Comparison of ENCODE assay signal across 8 mouse cellular contexts in the genomic region with DNA sequence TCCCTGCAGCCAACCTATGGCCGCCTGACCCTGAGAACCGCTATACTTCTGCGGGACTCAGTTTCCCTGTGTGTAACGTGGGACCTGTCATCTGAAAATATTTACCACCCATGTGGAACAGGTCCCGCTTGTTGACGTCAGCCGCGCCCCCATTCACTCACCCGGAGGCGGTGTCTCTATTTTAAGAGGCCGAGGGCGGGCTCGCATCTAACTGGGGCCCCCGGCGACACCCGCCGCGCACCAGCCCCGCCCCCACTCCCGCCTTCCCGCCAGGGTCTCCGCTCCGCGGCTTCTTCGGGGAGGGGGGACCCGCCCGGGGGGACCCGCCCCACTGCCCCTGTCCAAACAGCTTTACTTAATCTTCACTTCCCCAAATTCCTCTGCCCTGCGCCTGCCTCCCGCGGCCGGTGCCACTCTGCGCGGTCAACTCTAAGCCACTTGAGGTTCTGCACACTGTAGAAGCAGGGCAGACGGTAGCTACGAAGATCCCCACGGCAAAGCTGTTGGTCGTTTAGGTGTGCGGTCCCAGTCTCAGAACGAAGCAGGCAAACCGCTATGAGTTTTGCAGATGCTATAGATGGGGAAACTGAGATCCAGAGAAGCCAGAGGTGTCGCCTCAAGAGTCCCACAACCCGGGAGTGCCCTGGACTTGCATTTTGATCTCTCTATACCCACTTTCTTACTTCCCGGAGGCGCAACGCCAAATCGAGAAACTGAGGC. TPM values are rescaled to one million over a fixed set of nuclear protein-coding genes. Genes with fewer than 3 reads are reported as not detected.
A peak's percentile ranks its signal among the peaks of the same experiment; 100 is the strongest.
DNase-seq lines count a peak whose midpoint lies in the region; ATAC-seq and TF ChIP-seq lines count a peak whose summit lies in the region.

No protein-coding gene starts in this region.

- peak; percentile 46 for DNase-seq in ovary, postnatal 36 days (ENCODE audit: low spot score)
- DNase-seq in ovary, adult 18-20 months (ENCODE audit: low spot score) = no peak
- peak; percentile 69 to 92 for DNase-seq in left cerebral cortex, postnatal 25 days (ENCODE audit: low spot score in 2 of 2)
- no peak for DNase-seq in cerebellum, adult 11-12 months

- intact Hi-C loops in left cerebral cortex, postnatal 25 days (cut with DNase I) = loop anchor here (2.0 kb wide), 1 partner anchor 35 kb away; the partner anchor contains the start of gene Arrdc2

- TF ChIP-seq POLR2A in small intestine, adult 2 months (IDR thresholded peaks at IDR 0.05; ENCODE audit: low read depth, low read length) = no peak

- H3K4me2 ChIP-seq in embryonic facial prominence, embryonic 15.5 days (replicated peaks) = peak overlapping the region; percentile 92

- no peaks in the 10 kb centered on the region for H3K9me3 ChIP-seq in embryonic facial prominence, embryonic 15.5 days (replicated peaks)

- H3K4me1 ChIP-seq in embryonic facial prominence, embryonic 15.5 days = peaks cover 17% of the 10 kb centered on the region
- H3K4me1 ChIP-seq in small intestine, adult 2 months (ENCODE audit: control insufficient read depth, insufficient read depth, insufficient read length, low read length) = peaks cover 17% of the 10 kb centered on the region

- peaks cover 41% of the 10 kb centered on the region for H3K27me3 ChIP-seq in embryonic facial prominence, embryonic 15.5 days
- peaks cover 12% of the 10 kb centered on the region for H3K27me3 ChIP-seq in small intestine, adult 2 months (ENCODE audit: control insufficient read depth, insufficient read depth, low read length)

- H3K4me3 ChIP-seq in embryonic facial prominence, embryonic 15.5 days (replicated peaks) = peak overlapping the region; percentile 59
- H3K4me3 ChIP-seq in small intestine, adult 2 months (ENCODE audit: low read depth, low read length) = peak overlapping the region; percentile 93

- 0 out of 2 replicates have a peak, but pooled peaks have one; percentile 9 for TF ChIP-seq CTCF in small intestine, adult 2 months (IDR thresholded peaks at IDR 0.05; ENCODE audit: extremely low read depth, insufficient read length, insufficient replicate concordance, low read depth, low read length)

- WGBS in embryonic facial prominence, embryonic 15.5 days = 1% methylated on average over 44 of the region's 47 CpGs
- WGBS in small intestine, adult 2 months = 2% methylated on average over 47 of the region's 47 CpGs

- no peaks in the 10 kb centered on the region for H3K36me3 ChIP-seq in embryonic facial prominence, embryonic 15.5 days
- H3K36me3 ChIP-seq in small intestine, adult 2 months (ENCODE audit: control insufficient read depth, insufficient read depth, low read length) = no peaks in the 10 kb centered on the region

- ATAC-seq in embryonic facial prominence, embryonic 15.5 days (ENCODE audit: insufficient number of reproducible peaks, low FRiP score, low TSS enrichment, low read depth) = no peak
- ATAC-seq in hematopoietic stem cell, adult 5-6 weeks (replicated peaks in 1 of 2; ENCODE audit: insufficient read depth in 1 of 2, low FRiP score in 2 of 2, low TSS enrichment in 1 of 2, low read depth in 1 of 2, poor library complexity in 2 of 2, severe bottlenecking in 2 of 2) = peak; percentile 52 to 60
- peak; percentile 58 for ATAC-seq in megakaryocyte, adult 5-6 weeks (ENCODE audit: poor library complexity, severe bottlenecking)

- no peak overlapping the region for H3K27ac ChIP-seq in embryonic facial prominence, embryonic 15.5 days (replicated peaks)
- H3K27ac ChIP-seq in small intestine, adult 2 months (ENCODE audit: insufficient read depth, low read depth, low read length) = no peak overlapping the region

- H3K9ac ChIP-seq in embryonic facial prominence, embryonic 15.5 days = 0 out of 2 replicates have a peak overlapping the region, but pooled peaks have one; percentile 28

RNA-seq across cellular contexts. Expression of gene Mast3, which starts 0.9 kb away (rescaled TPM):
- polyA plus RNA-seq in embryonic facial prominence, embryonic 15.5 days (2015; fragmentation: Nextera tagmentation; extraction: Ambion mirVana) = 19.1 and 20.2 TPM in 2 replicates
- total RNA-seq in hematopoietic stem cell, adult 5-6 weeks (2017) = 14.4 and 28.0 TPM in 2 replicates
- 100 to 1,000 TPM; 298 to 350 TPM for total RNA-seq in left cerebral cortex, postnatal 25 days (2021)
- total RNA-seq in megakaryocyte, adult 5-6 weeks (2015) = 56.2 and 65.4 TPM in 2 replicates
- 14.4 and 24.6 TPM in 2 replicates for total RNA-seq in megakaryocyte, adult 5-6 weeks (2017)
- polyA plus RNA-seq in small intestine, adult 2 months (2012; rRNA removed) = 63.9 and 71.9 TPM in 2 replicates

RNA-seq across cellular contexts. Expression of gene Il12rb1, which starts 4.3 kb away (rescaled TPM):
- polyA plus RNA-seq in embryonic facial prominence, embryonic 15.5 days (2015; fragmentation: Nextera tagmentation; extraction: Ambion mirVana) = 0.26 and 0.28 TPM in 2 replicates
- total RNA-seq in hematopoietic stem cell, adult 5-6 weeks (2017) = 6.1 and 9.8 TPM in 2 replicates
- total RNA-seq in left cerebral cortex, postnatal 25 days (2021) = under 1 TPM; 0.80 to 0.83 TPM
- 0.80 and 1.5 TPM in 2 replicates for total RNA-seq in megakaryocyte, adult 5-6 weeks (2015)
- total RNA-seq in megakaryocyte, adult 5-6 weeks (2017) = 0.07 and 1.7 TPM in 2 replicates
- polyA plus RNA-seq in small intestine, adult 2 months (2012; rRNA removed) = 2.5 and 5.4 TPM in 2 replicates

RNA-seq across cellular contexts. Expression of gene Pik3r2, which starts 27.4 kb away (rescaled TPM):
- polyA plus RNA-seq in embryonic facial prominence, embryonic 15.5 days (2015; fragmentation: Nextera tagmentation; extraction: Ambion mirVana) = 92.5 and 94.3 TPM in 2 replicates
- 13.3 and 15.0 TPM in 2 replicates for total RNA-seq in hematopoietic stem cell, adult 5-6 weeks (2017)
- total RNA-seq in left cerebral cortex, postnatal 25 days (2021) = 100 to 1,000 TPM; 150 to 152 TPM
- total RNA-seq in megakaryocyte, adult 5-6 weeks (2015) = 4.6 and 5.0 TPM in 2 replicates
- 14.7 and 14.9 TPM in 2 replicates for total RNA-seq in megakaryocyte, adult 5-6 weeks (2017)
- polyA plus RNA-seq in small intestine, adult 2 months (2012; rRNA removed) = 129 and 414 TPM in 2 replicates

RNA-seq across cellular contexts. Expression of gene Arrdc2, which starts 35.6 kb away (rescaled TPM):
- 9.3 and 10.1 TPM in 2 replicates for polyA plus RNA-seq in embryonic facial prominence, embryonic 15.5 days (2015; fragmentation: Nextera tagmentation; extraction: Ambion mirVana)
- 8.6 and 8.8 TPM in 2 replicates for total RNA-seq in hematopoietic stem cell, adult 5-6 weeks (2017)
- total RNA-seq in left cerebral cortex, postnatal 25 days (2021) = 10 to 100 TPM in 1 of 2 experiments, 1 to 10 TPM in 1; 9.5 to 12.2 TPM
- 9.0 and 11.0 TPM in 2 replicates for total RNA-seq in megakaryocyte, adult 5-6 weeks (2015)
- 10.5 and 11.1 TPM in 2 replicates for total RNA-seq in megakaryocyte, adult 5-6 weeks (2017)
- 26.1 and 49.9 TPM in 2 replicates for polyA plus RNA-seq in small intestine, adult 2 months (2012; rRNA removed)

RNA-seq across cellular contexts. Expression of gene Mpv17l2, which starts 43.2 kb away (rescaled TPM):
- 41.7 and 42.3 TPM in 2 replicates for polyA plus RNA-seq in embryonic facial prominence, embryonic 15.5 days (2015; fragmentation: Nextera tagmentation; extraction: Ambion mirVana)
- total RNA-seq in hematopoietic stem cell, adult 5-6 weeks (2017) = 7.0 and 7.1 TPM in 2 replicates
- total RNA-seq in left cerebral cortex, postnatal 25 days (2021) = 10 to 100 TPM; 34.5 to 43.2 TPM
- total RNA-seq in megakaryocyte, adult 5-6 weeks (2015) = 34.4 and 44.7 TPM in 2 replicates
- 8.4 and 15.9 TPM in 2 replicates for total RNA-seq in megakaryocyte, adult 5-6 weeks (2017)
- 190 and 222 TPM in 2 replicates for polyA plus RNA-seq in small intestine, adult 2 months (2012; rRNA removed)

Comparison
In these comparisons a context has a peak if more than half of its experiments do, and no peak if none do; other contexts are left out.
1. DNase-seq: peak in ovary, postnatal 36 days (single experiment) and left cerebral cortex, postnatal 25 days (2 of 2); none in ovary, adult 18-20 months (single experiment) and cerebellum, adult 11-12 months (single experiment).
2. RNA of gene Mast3, which starts 0.9 kb away (total RNA-seq): 298 to 350 TPM in left cerebral cortex, postnatal 25 days; 14.4 to 65.4 TPM in megakaryocyte, adult 5-6 weeks and 14.4 to 28.0 TPM in hematopoietic stem cell, adult 5-6 weeks; every median in the first group is over 4 times any median in the second.